Mouse (Mus musculus): Measurements from ENCODE around the gene Gm6592. TPM values are rescaled to one million over a fixed set of nuclear protein-coding genes. Genes with fewer than 3 reads are reported as not detected.
"Not testable (repeated sequence)": the region's sequence is repeated elsewhere in the genome, so short reads cannot be mapped to it uniquely, and the experiment has no call there.

The Gm6592 gene
- polyA plus RNA-seq (2014; fragmentation: Nextera tagmentation; extraction: Ambion mirVana): not detected in 2 replicates

GRCm38 (mm10) chrX:8843694-8844093 is at the start of gene Gm6592:
Gene Gm6592 (plus strand): TSS chrX:8843994.
- no peaks in the 10 kb centered on the region for H3K36me3 ChIP-seq (ENCODE audit: control insufficient read depth, insufficient read depth, low read length)
- H3K4me1 ChIP-seq (ENCODE audit: control insufficient read depth, insufficient read depth, low read length): no peaks in the 10 kb centered on the region
- H3K27ac ChIP-seq (ENCODE audit: low read depth, low read length): no peak within 1 kb of the TSS
- no peak within 1 kb of the TSS for H3K4me2 ChIP-seq (ENCODE audit: low read depth, low read length)
- H3K4me3 ChIP-seq (ENCODE audit: low read depth, low read length): no peak within 1 kb of the TSS
- no peaks in the 10 kb centered on the region for H3K27me3 ChIP-seq (ENCODE audit: control insufficient read depth, insufficient read depth, low read length)
- H3K9ac ChIP-seq (replicated peaks; ENCODE audit: low read depth, low read length): no peak within 1 kb of the TSS
- H3K9me3 ChIP-seq (ENCODE audit: control insufficient read depth, low read length): no peaks in the 10 kb centered on the region; the same call in 1 of the 2 replicates
- no peak for ATAC-seq (ENCODE audit: low read depth)
- WGBS: 72% methylated on average over 1 of the region's 1 CpGs

DNA sequence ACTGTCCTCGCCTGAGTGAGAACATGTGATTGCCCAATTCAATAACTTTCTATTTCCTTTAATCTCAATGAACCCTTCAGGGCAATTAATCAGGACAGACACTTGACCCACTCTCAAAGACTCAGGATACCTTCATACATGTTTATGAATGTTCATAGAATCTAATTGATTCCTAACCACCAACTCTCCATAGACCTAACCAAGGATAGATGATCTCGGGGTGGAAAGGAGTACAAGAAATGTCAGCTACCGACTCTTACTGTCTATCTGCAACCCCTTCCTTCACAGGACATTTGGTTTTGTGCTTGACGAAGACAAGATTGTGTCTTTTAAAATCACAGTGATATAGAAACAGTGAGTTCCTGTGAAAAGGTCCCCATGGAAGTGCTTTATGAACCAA is 40.4 kb upstream of the Gm6592 start, which contains the start of gene Ssxb5:
TSS of gene Ssxb5 (plus strand) at position 301 of the 400 bp plus-strand sequence.
- not testable (repeated sequence) for H3K4me2 ChIP-seq (ENCODE audit: low read depth, low read length); H3K27me3 ChIP-seq (ENCODE audit: control insufficient read depth, insufficient read depth, low read length); H3K4me3 ChIP-seq (ENCODE audit: low read depth, low read length); H3K27ac ChIP-seq (ENCODE audit: low read depth, low read length); H3K4me1 ChIP-seq (ENCODE audit: control insufficient read depth, insufficient read depth, low read length); H3K9ac ChIP-seq (replicated peaks; ENCODE audit: low read depth, low read length); ATAC-seq (ENCODE audit: low read depth); H3K9me3 ChIP-seq (ENCODE audit: control insufficient read depth, low read length); H3K36me3 ChIP-seq (ENCODE audit: control insufficient read depth, insufficient read depth, low read length)
- WGBS: 83% methylated on average over 4 of the region's 4 CpGs

- Histone ChIP-seq H3K4me3 (ENCODE audit: low read depth, low read length) (no peak overlapping the region), H3K27ac (ENCODE audit: low read depth, low read length) (no peak overlapping the region), H3K4me1 (ENCODE audit: control insufficient read depth, insufficient read depth, low read length) (no peaks in the 10 kb centered on the region), H3K9me3 (ENCODE audit: control insufficient read depth, low read length) (no peaks in the 10 kb centered on the region), H3K9ac (replicated peaks; ENCODE audit: low read depth, low read length) (no peak overlapping the region), H3K4me2 (ENCODE audit: low read depth, low read length) (no peak overlapping the region), H3K36me3 (ENCODE audit: control insufficient read depth, insufficient read depth, low read length) (no peaks in the 10 kb centered on the region), H3K27me3 (ENCODE audit: control insufficient read depth, insufficient read depth, low read length) (no peaks in the 10 kb centered on the region)
- no peak for ATAC-seq (ENCODE audit: low read depth)
Observed at GRCm38 (mm10) chrX:8832043-8832442, 11.8 kb upstream of the Gm6592 start.

- H3K4me2 ChIP-seq (ENCODE audit: low read depth, low read length): no peak overlapping the region
- no peak overlapping the region for H3K4me3 ChIP-seq (ENCODE audit: low read depth, low read length)
- no peaks in the 10 kb centered on the region for H3K27me3 ChIP-seq (ENCODE audit: control insufficient read depth, insufficient read depth, low read length)
- no peak for ATAC-seq (ENCODE audit: low read depth)
- no peaks in the 10 kb centered on the region for H3K9me3 ChIP-seq (ENCODE audit: control insufficient read depth, low read length)
- no peaks in the 10 kb centered on the region for H3K4me1 ChIP-seq (ENCODE audit: control insufficient read depth, insufficient read depth, low read length)
- 87% methylated on average over 10 of the region's 10 CpGs for WGBS
- no peaks in the 10 kb centered on the region for H3K36me3 ChIP-seq (ENCODE audit: control insufficient read depth, insufficient read depth, low read length)
- no peak overlapping the region for H3K9ac ChIP-seq (replicated peaks; ENCODE audit: low read depth, low read length)
- no peak overlapping the region for H3K27ac ChIP-seq (ENCODE audit: low read depth, low read length)
Observed at GRCm38 (mm10) chrX:8852486-8852885, 8.7 kb downstream of the Gm6592 start.

DNA sequence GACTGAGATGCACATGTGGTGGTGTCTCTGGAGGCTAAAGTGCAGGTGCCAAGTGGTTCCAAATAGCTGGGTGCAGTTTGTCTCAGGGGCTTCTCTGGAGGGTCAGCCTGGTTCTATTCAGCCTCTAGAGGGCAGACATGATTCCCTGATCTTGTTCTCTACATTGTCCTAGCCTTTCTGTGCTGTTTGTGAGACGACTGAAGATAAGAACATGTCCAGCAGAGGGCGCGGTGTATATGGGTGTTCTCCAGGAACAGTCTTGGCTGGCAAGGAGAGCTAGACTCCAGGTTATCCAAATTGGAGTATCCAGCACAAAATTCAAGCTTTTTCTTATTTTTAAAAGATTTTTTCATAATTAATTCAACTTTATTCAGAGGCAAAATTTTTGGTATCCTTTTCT is 20.5 kb downstream of the Gm6592 start:
- not testable (repeated sequence) for H3K4me2 ChIP-seq (ENCODE audit: low read depth, low read length); H3K27me3 ChIP-seq (ENCODE audit: control insufficient read depth, insufficient read depth, low read length); H3K36me3 ChIP-seq (ENCODE audit: control insufficient read depth, insufficient read depth, low read length); H3K9me3 ChIP-seq (ENCODE audit: control insufficient read depth, low read length); H3K27ac ChIP-seq (ENCODE audit: low read depth, low read length); H3K4me3 ChIP-seq (ENCODE audit: low read depth, low read length); H3K9ac ChIP-seq (replicated peaks; ENCODE audit: low read depth, low read length); H3K4me1 ChIP-seq (ENCODE audit: control insufficient read depth, insufficient read depth, low read length); ATAC-seq (ENCODE audit: low read depth)
- 3% methylated on average over 3 of the region's 3 CpGs for WGBS

DNA sequence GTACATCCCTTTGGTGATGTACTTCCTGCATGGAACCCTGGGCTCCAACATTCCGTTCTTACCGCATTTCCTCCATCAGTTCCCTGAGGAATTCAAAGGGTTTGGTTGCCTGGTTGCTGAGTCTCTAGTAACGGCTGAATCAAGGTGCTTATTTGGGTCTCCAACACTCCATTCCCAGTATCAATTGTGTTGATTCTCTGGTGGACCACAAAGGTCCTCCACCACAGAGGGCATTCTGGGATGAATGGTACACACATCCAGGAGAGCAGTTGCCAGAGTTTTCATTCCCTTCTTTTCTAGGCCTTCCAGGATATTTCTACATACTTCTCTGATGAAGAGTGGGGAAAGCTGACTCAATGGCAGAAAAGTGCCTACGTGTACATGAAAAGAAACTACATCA is 30.2 kb downstream of the Gm6592 start, which contains the start of gene Gm5751:
TSS of gene Gm5751 (plus strand) at position 301 of the 400 bp plus-strand sequence.
- not testable (repeated sequence) for H3K4me1 ChIP-seq (ENCODE audit: control insufficient read depth, insufficient read depth, low read length); H3K4me3 ChIP-seq (ENCODE audit: low read depth, low read length); H3K4me2 ChIP-seq (ENCODE audit: low read depth, low read length); H3K9ac ChIP-seq (replicated peaks; ENCODE audit: low read depth, low read length); H3K27ac ChIP-seq (ENCODE audit: low read depth, low read length); H3K9me3 ChIP-seq (ENCODE audit: control insufficient read depth, low read length); H3K36me3 ChIP-seq (ENCODE audit: control insufficient read depth, insufficient read depth, low read length); ATAC-seq (ENCODE audit: low read depth); H3K27me3 ChIP-seq (ENCODE audit: control insufficient read depth, insufficient read depth, low read length)
- 88% methylated on average over 3 of the region's 4 CpGs for WGBS

DNA sequence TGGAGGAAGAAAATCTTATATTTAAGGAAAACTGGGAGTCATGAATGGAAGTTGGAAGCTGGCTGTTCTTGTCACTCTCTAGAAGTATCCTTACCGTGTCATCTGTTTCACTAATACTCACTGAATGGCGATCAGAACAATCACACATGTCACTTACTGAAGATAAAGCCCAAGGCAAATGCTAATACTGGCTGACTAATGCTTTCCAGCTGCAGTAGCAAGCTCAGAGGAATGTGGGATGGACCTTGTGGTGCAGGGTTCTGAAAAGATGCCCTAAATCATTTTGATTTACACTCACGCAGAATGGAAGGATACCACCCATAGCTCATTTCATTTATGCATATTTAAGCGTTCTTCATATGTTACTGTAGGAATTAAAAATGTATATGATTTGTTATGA is 40.5 kb downstream of the Gm6592 start:
- no peak for ATAC-seq (ENCODE audit: low read depth)
- Histone ChIP-seq H3K4me3 (ENCODE audit: low read depth, low read length) (no peak overlapping the region), H3K9me3 (ENCODE audit: control insufficient read depth, low read length) (no peaks in the 10 kb centered on the region), H3K4me2 (ENCODE audit: low read depth, low read length) (no peak overlapping the region), H3K4me1 (ENCODE audit: control insufficient read depth, insufficient read depth, low read length) (no peaks in the 10 kb centered on the region), H3K36me3 (ENCODE audit: control insufficient read depth, insufficient read depth, low read length) (no peaks in the 10 kb centered on the region), H3K9ac (replicated peaks; ENCODE audit: low read depth, low read length) (no peak overlapping the region), H3K27ac (ENCODE audit: low read depth, low read length) (no peak overlapping the region), H3K27me3 (ENCODE audit: control insufficient read depth, insufficient read depth, low read length) (no peaks in the 10 kb centered on the region)
- WGBS: 76% methylated on average over 4 of the region's 4 CpGs

DNA sequence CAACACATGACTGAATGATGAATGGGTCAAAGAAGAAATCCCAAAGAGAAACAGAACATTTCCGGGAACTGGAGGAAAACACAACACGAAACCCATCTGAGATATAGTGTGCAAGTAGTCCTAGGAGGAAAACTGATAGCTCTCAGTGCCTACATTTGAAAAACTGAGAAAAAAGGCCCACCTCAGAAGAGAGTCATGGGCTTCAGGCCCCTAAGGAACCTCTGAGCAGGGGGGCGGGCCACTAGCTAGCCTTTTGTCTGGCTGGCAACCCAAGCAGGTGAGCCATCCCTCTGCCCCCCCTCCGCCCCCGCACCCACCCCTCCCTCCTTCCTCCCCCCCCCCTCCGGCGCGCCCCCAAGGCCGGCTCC is 48.2 kb downstream of the Gm6592 start:
- ATAC-seq (ENCODE audit: low read depth): peak; percentile 66
- H3K4me3 ChIP-seq (ENCODE audit: low read depth, low read length): peak overlapping the region; percentile 59
- WGBS: 46% methylated on average over 3 of the region's 9 CpGs
- no peaks in the 10 kb centered on the region for H3K9me3 ChIP-seq (ENCODE audit: control insufficient read depth, low read length)
- H3K9ac ChIP-seq (replicated peaks; ENCODE audit: low read depth, low read length): peak overlapping the region; percentile 74
- no peaks in the 10 kb centered on the region for H3K36me3 ChIP-seq (ENCODE audit: control insufficient read depth, insufficient read depth, low read length)
- H3K4me1 ChIP-seq (ENCODE audit: control insufficient read depth, insufficient read depth, low read length): no peaks in the 10 kb centered on the region
- no peak overlapping the region for H3K27ac ChIP-seq (ENCODE audit: low read depth, low read length)
- H3K4me2 ChIP-seq (ENCODE audit: low read depth, low read length): peak overlapping the region; percentile 57
- H3K27me3 ChIP-seq (ENCODE audit: control insufficient read depth, insufficient read depth, low read length): no peaks in the 10 kb centered on the region

DNA sequence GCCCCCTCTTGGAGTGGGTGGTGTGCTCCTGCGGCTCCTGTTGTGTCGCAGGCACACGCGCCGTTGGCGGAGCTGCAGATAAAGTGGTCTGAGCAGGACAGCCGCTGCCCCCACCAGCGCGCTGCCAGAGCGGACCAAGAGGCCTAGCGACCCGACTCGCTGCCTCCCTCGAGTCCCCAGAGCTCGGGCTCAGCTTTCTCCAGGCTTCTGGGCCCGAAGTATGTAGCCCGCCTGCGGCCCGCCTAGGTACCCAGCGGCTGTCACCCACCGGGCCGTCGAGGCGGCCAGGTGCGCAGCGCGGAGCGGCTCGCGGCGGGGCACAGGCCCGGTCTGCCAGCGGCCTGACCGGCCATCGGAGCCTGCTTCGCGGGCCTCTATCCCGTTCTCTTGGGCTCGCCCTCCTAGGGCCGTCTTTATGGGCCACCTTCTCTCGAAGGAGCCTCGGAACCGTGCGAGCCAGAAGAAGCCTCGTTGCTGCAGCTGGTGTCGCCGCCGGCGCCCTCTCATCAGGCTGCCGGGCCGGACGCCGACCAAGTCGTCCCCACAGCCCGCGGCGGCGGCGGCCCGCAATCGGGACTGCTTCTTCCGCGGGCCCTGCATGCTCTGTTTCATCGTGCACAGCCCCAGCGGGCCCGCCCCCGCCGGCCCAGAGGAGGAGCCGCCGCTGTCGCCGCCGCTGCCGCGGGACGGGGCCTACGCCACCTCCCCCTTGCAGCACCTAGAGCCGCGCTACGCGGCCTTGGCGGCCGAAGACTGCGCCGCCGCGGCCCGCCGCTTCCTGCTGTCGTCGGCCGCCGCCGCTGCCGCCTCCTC is 48.8 kb downstream of the Gm6592 start, which contains the start of gene B630019K06Rik:
TSS of gene B630019K06Rik (plus strand) at position 40 of the 813 bp plus-strand sequence.
- Histone ChIP-seq H3K36me3 (ENCODE audit: control insufficient read depth, insufficient read depth, low read length) (no peaks in the 10 kb centered on the region), H3K27me3 (ENCODE audit: control insufficient read depth, insufficient read depth, low read length) (no peaks in the 10 kb centered on the region), H3K27ac (ENCODE audit: low read depth, low read length) (peak within 1 kb of the TSS; percentile 81), H3K4me3 (ENCODE audit: low read depth, low read length) (peak within 1 kb of the TSS; percentile 59), H3K4me1 (ENCODE audit: control insufficient read depth, insufficient read depth, low read length) (no peaks in the 10 kb centered on the region), H3K9me3 (ENCODE audit: control insufficient read depth, low read length) (no peaks in the 10 kb centered on the region), H3K4me2 (ENCODE audit: low read depth, low read length) (peak within 1 kb of the TSS; percentile 57), H3K9ac (replicated peaks; ENCODE audit: low read depth, low read length) (peak within 1 kb of the TSS; percentile 74)
- 10% methylated on average over 56 of the region's 95 CpGs for WGBS
- peak; percentile 90 for ATAC-seq (ENCODE audit: low read depth)

Measured in neural tube, embryonic 14.5 days (tissue).